Mouse (Mus musculus) gastrocnemius, postnatal 25 days (tissue): Measurements from ENCODE around the gene Washc2. TPM values are rescaled to one million over a fixed set of nuclear protein-coding genes. Genes with fewer than 3 reads are reported as not detected.
"Not testable (repeated sequence)": the region's sequence is repeated elsewhere in the genome, so short reads cannot be mapped to it uniquely, and the experiment has no call there.

Experiments
- DNase-seq: peaks from one replicate; pipeline ENCODE4 v3.0.0; 2022
- long read RNA-seq, 2 experiments: library from polyadenylated mRNA; stranded (forward); transcript quantifications; one replicate each; pipeline ENCODE4 v2.0.0; 2021
- total RNA-seq, 2 experiments: library from RNA; stranded (reverse); gene quantifications; 1 replicate in 1 of 2; 2 replicates in 1 of 2; pipeline ENCODE4 v1.2.3; 2021

The Washc2 gene
- total RNA-seq, result 10 to 100 TPM; 20.6 to 21.7 TPM
- long read RNA-seq, experiment 1, full-length matches to known transcripts, result 1 of 8 reads
- long read RNA-seq, experiment 1, partial matches to known transcripts, result 2 of 8 reads
- long read RNA-seq, experiment 1, other reads (novel, unspliced or antisense), result 5 of 8 reads
- long read RNA-seq, experiment 2, full-length matches to known transcripts, result 6 of 13 reads
- long read RNA-seq, experiment 2, partial matches to known transcripts, result 1 of 13 reads
- long read RNA-seq, experiment 2, other reads (novel, unspliced or antisense), result 6 of 13 reads

- DNase-seq, result peak; percentile 92
Measured at GRCm38 (mm10) chr6:116207729-116208534, at the start of gene Washc2. Gene Washc2, plus strand, starts transcription at chr6:116208038.

- no peak for DNase-seq
Measured at GRCm38 (mm10) chr6:116166383-116166782, 41.5 kb upstream of the Washc2 start.

GRCm38 (mm10) chr6:116173511-116174099, 34.2 kb upstream of the Washc2 start:
- not testable (repeated sequence) for DNase-seq

GRCm38 (mm10) chr6:116178376-116178775, 29.5 kb upstream of the Washc2 start:
- no peak for DNase-seq

- DNase-seq, result no peak
Measured at GRCm38 (mm10) chr6:116180731-116181130, 27.1 kb upstream of the Washc2 start.

GRCm38 (mm10) chr6:116183509-116183908, 24.3 kb upstream of the Washc2 start:
- no peak for DNase-seq

- DNase-seq, result no peak
Measured at GRCm38 (mm10) chr6:116186485-116186884, 21.4 kb upstream of the Washc2 start.

- DNase-seq, result no peak
Measured at GRCm38 (mm10) chr6:116189417-116189816, 18.4 kb upstream of the Washc2 start.

- DNase-seq, result no peak
Measured at GRCm38 (mm10) chr6:116192809-116193311, 15.0 kb upstream of the Washc2 start.

GRCm38 (mm10) chr6:116193394-116194393, 14.1 kb upstream of the Washc2 start, which contains the start of gene Tmcc1:
Gene Tmcc1, minus strand, starts transcription at chr6:116193486.
- DNase-seq, result peak; percentile 98

- no peak for DNase-seq
Measured at GRCm38 (mm10) chr6:116195811-116196210, 12.0 kb upstream of the Washc2 start.

- no peak for DNase-seq
Measured at GRCm38 (mm10) chr6:116198173-116198572, 9.7 kb upstream of the Washc2 start.

- no peak for DNase-seq
Measured at GRCm38 (mm10) chr6:116199682-116200081, 8.2 kb upstream of the Washc2 start.

GRCm38 (mm10) chr6:116227767-116228166, 19.9 kb downstream of the Washc2 start:
- no peak for DNase-seq

- DNase-seq, result peak; percentile 32
Measured at GRCm38 (mm10) chr6:116228785-116229525, 21.1 kb downstream of the Washc2 start.

GRCm38 (mm10) chr6:116234821-116235220, 27.0 kb downstream of the Washc2 start:
- DNase-seq, result not testable (repeated sequence)

- DNase-seq, result no peak
Measured at GRCm38 (mm10) chr6:116235336-116235735, 27.5 kb downstream of the Washc2 start.

- DNase-seq, result no peak
Measured at GRCm38 (mm10) chr6:116238083-116238482, 30.2 kb downstream of the Washc2 start.

- DNase-seq, result no peak
Measured at GRCm38 (mm10) chr6:116240371-116240770, 32.5 kb downstream of the Washc2 start.

GRCm38 (mm10) chr6:116259649-116260048, 51.8 kb downstream of the Washc2 start:
- DNase-seq, result no peak

GRCm38 (mm10) chr6:116260481-116260880, 52.6 kb downstream of the Washc2 start:
- DNase-seq, result no peak
